Mouse (Mus musculus) thymus, adult 2 months (tissue): ENCODE data around the gene Galntl5.

Experiments used
- CTCF ChIP-seq: fragments of 200-500 bp; IDR thresholded peaks from 2 replicates; pipeline ENCODE4 v1.5.1; 2012; ENCODE audit warnings: mild to moderate bottlenecking, control low read depth, low read length, moderate library complexity, borderline replicate concordance; ENCODE audit not compliant: control insufficient read depth, poor library complexity, insufficient read depth; ENCODE audit errors: extremely low read depth
- POLR2A ChIP-seq: fragments of 200-500 bp; IDR thresholded peaks from 2 replicates; pipeline ENCODE4 v1.6.1; 2012; ENCODE audit warnings: mild to moderate bottlenecking, low read length, control low read depth, moderate library complexity; ENCODE audit not compliant: control insufficient read depth, poor library complexity, insufficient read depth; ENCODE audit errors: extremely low read depth

GRCm38 (mm10) chr5:25261452-25261851 is 80.2 kb downstream of the Galntl5 start:
- TF ChIP-seq POLR2A (no peak), CTCF (no peak)
